Mouse (Mus musculus): Measurements from ENCODE around the gene Gm49383. TPM values are rescaled to one million over a fixed set of nuclear protein-coding genes. Genes with fewer than 3 reads are reported as not detected.
"Not testable (repeated sequence)": the region's sequence is repeated elsewhere in the genome, so short reads cannot be mapped to it uniquely, and the experiment has no call there.

Gene Gm49383
- polyA plus RNA-seq, 1 experiment from 2014 or later, result 13.6 TPM

GRCm38 (mm10) chr12:69175975-69176374, 20.9 kb downstream of the Gm49383 start:
- Histone ChIP-seq H3K27ac (ENCODE audit: low read depth, low read length) (no peak overlapping the region), H3K9me3 (ENCODE audit: control insufficient read depth, low read length) (no peaks in the 10 kb centered on the region), H3K9ac (ENCODE audit: low read depth, low read length) (no peak overlapping the region), H3K27me3 (replicated peaks; ENCODE audit: control insufficient read depth, insufficient read depth, low read length) (no peaks in the 10 kb centered on the region), H3K4me3 (ENCODE audit: low read length) (no peak overlapping the region), H3K4me1 (ENCODE audit: control insufficient read depth, insufficient read depth, low read depth, low read length) (no peaks in the 10 kb centered on the region), H3K36me3 (ENCODE audit: control insufficient read depth, insufficient read depth, low read length) (no peaks in the 10 kb centered on the region), H3K4me2 (ENCODE audit: low read length) (no peak overlapping the region)
- ATAC-seq, result no peak
- 97% methylated on average over 3 of the region's 3 CpGs for WGBS

- Histone ChIP-seq H3K9ac (ENCODE audit: low read depth, low read length) (no peak overlapping the region), H3K4me2 (ENCODE audit: low read length) (no peak overlapping the region), H3K36me3 (ENCODE audit: control insufficient read depth, insufficient read depth, low read length) (no peaks in the 10 kb centered on the region), H3K27ac (ENCODE audit: low read depth, low read length) (no peak overlapping the region), H3K9me3 (ENCODE audit: control insufficient read depth, low read length) (no peaks in the 10 kb centered on the region), H3K4me3 (ENCODE audit: low read length) (no peak overlapping the region), H3K27me3 (replicated peaks; ENCODE audit: control insufficient read depth, insufficient read depth, low read length) (no peaks in the 10 kb centered on the region), H3K4me1 (ENCODE audit: control insufficient read depth, insufficient read depth, low read depth, low read length) (peaks cover 8% of the 10 kb centered on the region)
- 94% methylated on average over 2 of the region's 2 CpGs for WGBS
- ATAC-seq, result no peak
These were observed 25.6 kb downstream of the Gm49383 start for GRCm38 (mm10) chr12:69171307-69171706.

GRCm38 (mm10) chr12:69168461-69169106, 28.3 kb downstream of the Gm49383 start, which contains the start of gene Lrr1:
Gene Lrr1, plus strand, starts transcription at chr12:69168814.
- Histone ChIP-seq H3K4me3 (ENCODE audit: low read length) (peak within 1 kb of the TSS; percentile 77), H3K4me1 (ENCODE audit: control insufficient read depth, insufficient read depth, low read depth, low read length) (peaks cover 8% of the 10 kb centered on the region), H3K9me3 (ENCODE audit: control insufficient read depth, low read length) (no peaks in the 10 kb centered on the region), H3K27me3 (replicated peaks; ENCODE audit: control insufficient read depth, insufficient read depth, low read length) (no peaks in the 10 kb centered on the region), H3K4me2 (ENCODE audit: low read length) (peak within 1 kb of the TSS; percentile 95), H3K36me3 (ENCODE audit: control insufficient read depth, insufficient read depth, low read length) (no peaks in the 10 kb centered on the region), H3K9ac (ENCODE audit: low read depth, low read length) (peak within 1 kb of the TSS; percentile 74), H3K27ac (ENCODE audit: low read depth, low read length) (peak within 1 kb of the TSS; percentile 69)
- under 1% methylated on average over 40 of the region's 40 CpGs for WGBS
- ATAC-seq, result peak; percentile 97

GRCm38 (mm10) chr12:69167656-69168460, 29.0 kb downstream of the Gm49383 start:
- no peaks in the 10 kb centered on the region for H3K27me3 ChIP-seq (replicated peaks; ENCODE audit: control insufficient read depth, insufficient read depth, low read length)
- H3K27ac ChIP-seq (ENCODE audit: low read depth, low read length), result peak overlapping the region; percentile 48
- peak overlapping the region; percentile 77 for H3K4me3 ChIP-seq (ENCODE audit: low read length)
- H3K36me3 ChIP-seq (ENCODE audit: control insufficient read depth, insufficient read depth, low read length), result no peaks in the 10 kb centered on the region
- WGBS, result 7% methylated on average over 18 of the region's 18 CpGs
- peak overlapping the region; percentile 95 for H3K4me2 ChIP-seq (ENCODE audit: low read length)
- no peaks in the 10 kb centered on the region for H3K9me3 ChIP-seq (ENCODE audit: control insufficient read depth, low read length)
- peak overlapping the region; percentile 74 for H3K9ac ChIP-seq (ENCODE audit: low read depth, low read length)
- ATAC-seq, result peak; percentile 73
- peaks cover 8% of the 10 kb centered on the region for H3K4me1 ChIP-seq (ENCODE audit: control insufficient read depth, insufficient read depth, low read depth, low read length)

GRCm38 (mm10) chr12:69166861-69167581, 29.9 kb downstream of the Gm49383 start:
- H3K36me3 ChIP-seq (ENCODE audit: control insufficient read depth, insufficient read depth, low read length); H3K4me3 ChIP-seq (ENCODE audit: low read length); ATAC-seq; H3K27me3 ChIP-seq (replicated peaks; ENCODE audit: control insufficient read depth, insufficient read depth, low read length); H3K4me1 ChIP-seq (ENCODE audit: control insufficient read depth, insufficient read depth, low read depth, low read length); H3K9me3 ChIP-seq (ENCODE audit: control insufficient read depth, low read length); H3K27ac ChIP-seq (ENCODE audit: low read depth, low read length); H3K4me2 ChIP-seq (ENCODE audit: low read length); H3K9ac ChIP-seq (ENCODE audit: low read depth, low read length): not testable (repeated sequence)
- WGBS, result 72% methylated on average over 8 of the region's 8 CpGs

GRCm38 (mm10) chr12:69164904-69165303, 32.0 kb downstream of the Gm49383 start:
- H3K4me1 ChIP-seq (ENCODE audit: control insufficient read depth, insufficient read depth, low read depth, low read length), result peaks cover 8% of the 10 kb centered on the region
- no peaks in the 10 kb centered on the region for H3K36me3 ChIP-seq (ENCODE audit: control insufficient read depth, insufficient read depth, low read length)
- no peak overlapping the region for H3K9ac ChIP-seq (ENCODE audit: low read depth, low read length)
- no peak overlapping the region for H3K4me2 ChIP-seq (ENCODE audit: low read length)
- no peaks in the 10 kb centered on the region for H3K9me3 ChIP-seq (ENCODE audit: control insufficient read depth, low read length)
- no peak overlapping the region for H3K27ac ChIP-seq (ENCODE audit: low read depth, low read length)
- 65% methylated on average over 3 of the region's 3 CpGs for WGBS
- no peak for ATAC-seq
- H3K4me3 ChIP-seq (ENCODE audit: low read length), result no peak overlapping the region
- no peaks in the 10 kb centered on the region for H3K27me3 ChIP-seq (replicated peaks; ENCODE audit: control insufficient read depth, insufficient read depth, low read length)

GRCm38 (mm10) chr12:69163586-69163985, 33.3 kb downstream of the Gm49383 start:
- H3K27me3 ChIP-seq (replicated peaks; ENCODE audit: control insufficient read depth, insufficient read depth, low read length); H3K4me2 ChIP-seq (ENCODE audit: low read length); H3K36me3 ChIP-seq (ENCODE audit: control insufficient read depth, insufficient read depth, low read length); H3K27ac ChIP-seq (ENCODE audit: low read depth, low read length); H3K9ac ChIP-seq (ENCODE audit: low read depth, low read length); H3K9me3 ChIP-seq (ENCODE audit: control insufficient read depth, low read length); H3K4me3 ChIP-seq (ENCODE audit: low read length); ATAC-seq; H3K4me1 ChIP-seq (ENCODE audit: control insufficient read depth, insufficient read depth, low read depth, low read length): not testable (repeated sequence)
- WGBS, result 88% methylated on average over 4 of the region's 4 CpGs

GRCm38 (mm10) chr12:69160677-69161076, 36.2 kb downstream of the Gm49383 start:
- ATAC-seq; H3K4me2 ChIP-seq (ENCODE audit: low read length); H3K4me1 ChIP-seq (ENCODE audit: control insufficient read depth, insufficient read depth, low read depth, low read length); H3K9ac ChIP-seq (ENCODE audit: low read depth, low read length); H3K27me3 ChIP-seq (replicated peaks; ENCODE audit: control insufficient read depth, insufficient read depth, low read length); H3K9me3 ChIP-seq (ENCODE audit: control insufficient read depth, low read length); H3K27ac ChIP-seq (ENCODE audit: low read depth, low read length); H3K4me3 ChIP-seq (ENCODE audit: low read length): not testable (repeated sequence)
- H3K36me3 ChIP-seq (ENCODE audit: control insufficient read depth, insufficient read depth, low read length), result peaks cover 14% of the 10 kb centered on the region
- WGBS, result 82% methylated on average over 2 of the region's 2 CpGs

- H3K27ac ChIP-seq (ENCODE audit: low read depth, low read length), result no peak overlapping the region
- no peak overlapping the region for H3K9ac ChIP-seq (ENCODE audit: low read depth, low read length)
- WGBS, result 4% methylated on average over 9 of the region's 9 CpGs
- no peaks in the 10 kb centered on the region for H3K9me3 ChIP-seq (ENCODE audit: control insufficient read depth, low read length)
- no peak for ATAC-seq
- peak overlapping the region; percentile 22 for H3K4me3 ChIP-seq (ENCODE audit: low read length)
- H3K4me2 ChIP-seq (ENCODE audit: low read length), result peak overlapping the region; percentile 42
- peaks cover 7% of the 10 kb centered on the region for H3K4me1 ChIP-seq (ENCODE audit: control insufficient read depth, insufficient read depth, low read depth, low read length)
- no peaks in the 10 kb centered on the region for H3K27me3 ChIP-seq (replicated peaks; ENCODE audit: control insufficient read depth, insufficient read depth, low read length)
- H3K36me3 ChIP-seq (ENCODE audit: control insufficient read depth, insufficient read depth, low read length), result peaks cover 14% of the 10 kb centered on the region
These were observed 37.3 kb downstream of the Gm49383 start for GRCm38 (mm10) chr12:69159578-69159940.

Data from hindbrain, embryonic 16.5 days (tissue).